Mouse (Mus musculus): Measurements from ENCODE around the gene Igsf21.

Igsf21 gene

GRCm38 (mm10) chr4:139986913-139987312, 259.7 kb downstream of the Igsf21 start:
- DNase-seq (ENCODE audit: low read depth, low spot score) = no peak

GRCm38 (mm10) chr4:139978716-139979115, 267.9 kb downstream of the Igsf21 start:
- DNase-seq (ENCODE audit: low read depth, low spot score) = peak; percentile 97

GRCm38 (mm10) chr4:139977308-139977781, 269.2 kb downstream of the Igsf21 start:
- DNase-seq (ENCODE audit: low read depth, low spot score) = peak; percentile 84
